Mouse (Mus musculus) thymus, postnatal 10 days (tissue): ENCODE results near the gene Tor1b.
"Not testable (repeated sequence)": the region's sequence is repeated elsewhere in the genome, so short reads cannot be mapped to it uniquely, and the experiment has no call there.

ENCODE experiments used
- DNase-seq, 2 experiments: peaks; one replicate each; pipeline ENCODE4 v3.0.0; 2021; ENCODE audit warnings: low spot score in 2 of 2

Gene Tor1b

GRCm38 (mm10) chr2:30931922-30932321, 20.8 kb upstream of the Tor1b start:
- DNase-seq = no peak

DNA sequence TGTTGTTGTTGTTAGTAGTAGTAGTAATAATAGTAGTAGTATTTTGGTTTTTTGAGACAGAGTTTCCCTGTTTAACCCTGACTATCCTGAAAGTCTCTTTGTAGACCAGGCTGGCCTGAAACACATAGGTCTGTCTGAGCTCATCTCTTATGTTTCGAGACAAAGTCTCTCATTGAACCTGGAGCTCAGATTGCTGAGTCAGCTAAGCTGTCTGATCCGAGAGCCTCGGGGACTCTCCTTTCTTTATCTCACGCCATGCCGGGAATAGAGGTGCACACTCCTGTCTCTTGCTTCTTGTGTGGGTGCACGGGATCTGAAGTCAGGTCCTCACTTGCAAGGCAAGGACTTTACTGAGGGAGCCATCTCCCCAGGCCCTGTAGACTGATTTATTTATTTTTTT, 19.7 kb upstream of the Tor1b start:
- no peak for DNase-seq

GRCm38 (mm10) chr2:30933917-30934450, 18.8 kb upstream of the Tor1b start:
- peak; percentile 28 to 69 for DNase-seq

DNA sequence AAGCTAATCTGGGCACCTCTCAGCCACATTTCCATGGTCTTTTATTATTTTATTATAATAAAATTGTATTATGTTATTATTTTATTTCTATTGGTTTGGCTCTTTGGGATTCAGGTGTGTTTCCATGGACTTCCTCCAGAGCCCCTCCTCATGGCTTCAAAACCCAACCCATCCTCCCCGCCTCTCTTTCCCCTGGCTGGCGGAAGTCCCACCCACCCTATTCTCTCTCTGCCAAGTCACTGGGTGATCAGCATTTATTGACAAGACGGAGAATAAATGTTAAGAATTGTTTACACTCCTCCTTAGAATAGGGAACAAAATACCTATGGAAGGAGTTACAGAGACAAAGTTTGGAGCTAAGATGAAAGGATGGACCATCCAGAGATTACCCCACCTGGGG, 16.0 kb upstream of the Tor1b start:
- DNase-seq = no peak

DNA sequence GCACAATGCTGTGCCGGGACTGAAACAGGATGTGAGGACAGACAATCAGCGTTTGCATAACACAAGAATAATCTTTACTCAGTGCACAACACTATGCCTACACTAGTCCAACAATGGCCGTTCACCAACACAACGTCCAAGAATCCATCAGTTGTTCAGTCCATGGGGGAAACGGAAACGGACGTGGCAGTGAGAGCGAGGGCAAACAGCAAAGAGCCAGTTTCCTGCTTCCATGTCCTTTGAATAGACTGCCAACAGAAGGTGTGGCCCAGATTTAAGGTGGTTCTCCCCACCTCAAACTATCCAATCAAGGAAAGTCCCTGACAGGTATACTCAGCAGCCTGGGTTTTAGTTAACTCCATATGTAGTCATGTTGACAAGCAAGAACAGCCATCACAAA, 15.0 kb upstream of the Tor1b start:
- no peak for DNase-seq

- no peak for DNase-seq
These were observed 14.2 kb upstream of the Tor1b start for GRCm38 (mm10) chr2:30938574-30938991.

DNA sequence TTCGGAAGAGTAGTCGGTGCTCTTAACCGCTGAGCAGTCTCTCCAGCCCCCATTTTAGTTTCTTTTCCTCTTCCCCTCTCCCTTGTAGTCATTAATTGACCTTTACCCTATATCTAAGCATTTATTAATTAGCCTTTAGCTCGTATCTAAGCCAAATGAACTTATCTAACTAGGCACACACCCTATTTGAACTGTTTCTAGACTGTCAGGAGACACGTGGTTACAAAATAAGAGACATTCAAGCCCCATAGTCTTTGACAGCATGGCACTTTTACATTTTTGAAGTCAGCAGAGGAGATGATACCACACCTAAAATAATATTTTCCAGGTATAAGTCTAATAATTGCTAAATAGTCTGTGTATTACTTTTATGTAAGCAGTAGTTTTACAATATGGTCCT, 11.2 kb upstream of the Tor1b start:
- DNase-seq = no peak

DNA sequence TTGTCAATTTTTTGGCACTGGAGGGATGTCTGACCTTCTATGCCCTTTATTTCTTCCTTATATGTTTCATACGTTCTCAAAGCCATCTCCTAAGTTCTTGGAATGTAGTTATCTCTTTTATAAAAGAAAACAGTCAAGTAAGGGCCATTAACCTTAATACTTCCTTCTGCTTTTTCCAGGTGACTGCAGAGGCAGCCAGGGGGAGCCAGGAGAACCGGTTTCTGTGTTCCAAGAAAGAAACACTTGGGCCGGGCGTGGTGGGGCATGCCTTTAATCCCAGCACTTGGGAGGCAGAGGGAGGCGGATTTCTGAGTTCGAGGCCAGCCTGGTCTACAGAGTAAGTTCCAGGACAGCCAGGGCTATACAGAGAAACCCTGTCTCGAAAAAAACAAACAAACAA, 10.6 kb upstream of the Tor1b start:
- DNase-seq = not testable (repeated sequence)

GRCm38 (mm10) chr2:30942603-30943011, 10.2 kb upstream of the Tor1b start:
- peak; percentile 56 to 73 for DNase-seq

- no peak for DNase-seq
These were observed 319 bp upstream of the Tor1b start for GRCm38 (mm10) chr2:30952457-30952823.

GRCm38 (mm10) chr2:30954797-30955196, 2.0 kb downstream of the Tor1b start:
- DNase-seq = no peak

GRCm38 (mm10) chr2:30957511-30957910, 4.8 kb downstream of the Tor1b start:
- DNase-seq = no peak

DNA sequence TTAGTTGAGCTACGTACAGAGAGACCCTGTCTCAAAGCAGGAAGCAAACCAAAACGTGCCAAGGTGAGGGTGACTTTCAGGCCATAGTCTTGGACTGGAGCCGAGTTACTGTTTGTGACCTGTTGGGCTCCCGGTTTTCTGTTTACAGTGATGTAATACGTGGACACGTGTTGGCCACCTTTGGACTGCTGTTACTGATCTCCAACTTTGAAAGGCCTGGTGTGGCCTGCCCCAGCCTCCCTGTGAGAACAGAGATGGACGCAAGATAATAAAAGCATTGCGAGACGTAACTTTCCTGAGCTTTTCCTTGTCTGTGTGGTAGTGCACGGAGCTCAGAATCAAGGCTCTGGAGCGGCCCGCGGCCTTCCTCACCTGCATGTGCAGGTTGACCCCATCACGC, 6.0 kb downstream of the Tor1b start:
- no peak for DNase-seq

GRCm38 (mm10) chr2:30959856-30960255, 7.1 kb downstream of the Tor1b start:
- DNase-seq = no peak

DNA sequence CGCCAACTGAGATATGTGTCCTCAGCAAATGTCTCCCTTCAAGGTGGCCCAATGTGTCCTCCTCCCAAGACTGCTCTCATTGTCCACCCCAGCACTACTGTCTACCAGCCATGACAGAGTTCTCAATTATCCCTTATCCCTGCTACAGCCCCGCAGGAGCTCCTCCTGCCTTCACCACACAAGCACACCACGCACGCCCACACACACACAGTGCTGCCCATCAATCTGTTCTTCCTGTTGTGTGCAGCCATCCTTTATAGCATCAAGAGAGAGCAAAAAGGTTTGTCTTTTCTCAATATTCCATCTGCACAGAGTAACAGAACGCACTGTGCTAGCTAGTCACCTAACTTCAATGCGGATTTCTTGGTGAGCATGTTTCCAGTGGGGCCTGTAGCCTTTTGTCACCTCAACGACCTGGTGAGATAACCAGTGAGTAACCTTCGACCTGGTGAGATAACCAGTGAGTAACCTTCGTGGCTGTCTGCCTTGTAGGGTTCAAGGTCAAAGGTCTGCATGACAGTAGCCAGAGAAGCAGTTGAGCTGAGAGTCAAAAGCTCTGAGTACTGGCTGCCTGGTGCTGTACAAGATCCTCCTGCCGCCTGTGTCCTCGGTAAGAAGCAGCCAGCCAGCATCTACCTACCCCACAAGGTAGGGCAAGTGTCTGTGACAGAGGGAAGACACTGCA, 10.0 kb downstream of the Tor1b start:
- DNase-seq = no peak

- DNase-seq = no peak
These were observed 12.9 kb downstream of the Tor1b start for GRCm38 (mm10) chr2:30965627-30966026.

DNA sequence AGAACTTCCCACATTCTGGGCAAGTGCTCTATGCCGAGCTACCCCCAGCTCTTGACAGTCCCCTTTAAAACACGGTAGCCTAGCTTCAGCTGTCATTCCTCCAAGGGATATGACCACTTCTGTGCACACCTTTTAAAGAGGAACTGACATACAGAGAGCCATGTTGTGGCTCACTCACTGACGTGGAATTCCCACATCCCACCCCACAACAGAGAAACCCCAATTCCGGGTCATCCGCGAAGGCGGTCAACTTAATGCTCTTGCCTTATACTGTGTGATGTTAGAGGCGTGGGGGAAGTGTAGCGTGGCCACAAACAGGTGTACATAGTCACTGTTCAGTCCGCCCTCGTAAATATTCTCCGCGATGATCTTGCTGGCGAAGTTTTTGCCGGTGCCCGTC, 14.1 kb downstream of the Tor1b start:
- DNase-seq = no peak

- peak; percentile 77 to 85 for DNase-seq
These were observed 14.9 kb downstream of the Tor1b start, which contains the start of gene Tor1a for GRCm38 (mm10) chr2:30967352-30968327. Gene Tor1a, minus strand, starts transcription at chr2:30967933.

GRCm38 (mm10) chr2:30981790-30982513, 29.2 kb downstream of the Tor1b start, which contains the start of the genes BC005624 and Usp20:
Gene BC005624, minus strand, starts transcription at chr2:30982201.
Gene Usp20, plus strand, starts transcription at chr2:30982279.
- peak; percentile 99 to 100 for DNase-seq

- peak; percentile 14 to 15 for DNase-seq
These were observed 30.3 kb downstream of the Tor1b start for GRCm38 (mm10) chr2:30983024-30983423.

- peak; percentile 36 to 49 for DNase-seq
These were observed 32.6 kb downstream of the Tor1b start for GRCm38 (mm10) chr2:30985111-30986020.
